Mouse (Mus musculus) forebrain, postnatal 0 days (tissue): ENCODE measurements at regions not wholly inside any gene's neighbourhood (a gene's known extent, or its start where the extent isn't known, plus 50 kb on each side); places are given as distances from the start of the nearest gene placed in this dataset.

ENCODE experiments used
- ATAC-seq: fragments of 200-750 bp; cut with Nextera tagmentation; 2 replicates; pipeline ENCODE4 v1.8.0; 2017; ENCODE audit warnings: mild to moderate bottlenecking, moderate library complexity
- DNase-seq: peaks from one replicate; pipeline ENCODE4 v3.0.0-alpha.2; 2015
- H3K27ac ChIP-seq: fragments of 300-500 bp; sonication (generic); 2 replicates; pipeline ENCODE4 v1.5.1; 2014; ENCODE audit warnings: low read depth, mild to moderate bottlenecking, antibody characterized with exemption, low read length, moderate library complexity, mixed read lengths
- H3K27me3 ChIP-seq: fragments of 300-500 bp; sonication (generic); 2 replicates; pipeline ENCODE4 v1.6.1; 2014; ENCODE audit warnings: mild to moderate bottlenecking, low read length, mixed read lengths; ENCODE audit not compliant: insufficient read depth
- H3K36me3 ChIP-seq: fragments of 300-500 bp; sonication (generic); 2 replicates; pipeline ENCODE4 v1.6.1; 2014; ENCODE audit warnings: mild to moderate bottlenecking, moderate library complexity; ENCODE audit not compliant: insufficient read depth
- H3K4me1 ChIP-seq: fragments of 300-500 bp; sonication (generic); 2 replicates; pipeline ENCODE4 v1.6.1; 2014; ENCODE audit warnings: antibody characterized with exemption; ENCODE audit not compliant: insufficient read depth
- H3K4me2 ChIP-seq: fragments of 300-500 bp; sonication (generic); 2 replicates; pipeline ENCODE4 v1.6.1; 2014; ENCODE audit warnings: low read depth, mild to moderate bottlenecking, moderate library complexity
- H3K4me3 ChIP-seq: fragments of 300-500 bp; sonication (generic); 2 replicates; pipeline ENCODE4 v1.5.1; 2014; ENCODE audit warnings: low read depth, low read length, mixed read lengths
- H3K9ac ChIP-seq: fragments of 300-500 bp; sonication (generic); 2 replicates; pipeline ENCODE4 v1.6.1; 2014; ENCODE audit warnings: mild to moderate bottlenecking
- H3K9me3 ChIP-seq: fragments of 300-500 bp; sonication (generic); 2 replicates; pipeline ENCODE4 v1.6.1; 2016; ENCODE audit warnings: low read length
- CTCF ChIP-seq: sonication (generic); IDR thresholded peaks from 2 replicates; pipeline ENCODE4 v1.5.1; 2016; ENCODE audit warnings: antibody characterized with exemption, control low read depth, low read depth
- WGBS: fragments of 180-500 bp; shearing (Covaris S2); extraction: QIAGEN DNeasy Blood & Tissue Kit; methylation state at CpG from one replicate; pipeline ENCODE4 v1.1.7; 2014; 5-methylcytosine and 5-hydroxymethylcytosine counted together

DNA sequence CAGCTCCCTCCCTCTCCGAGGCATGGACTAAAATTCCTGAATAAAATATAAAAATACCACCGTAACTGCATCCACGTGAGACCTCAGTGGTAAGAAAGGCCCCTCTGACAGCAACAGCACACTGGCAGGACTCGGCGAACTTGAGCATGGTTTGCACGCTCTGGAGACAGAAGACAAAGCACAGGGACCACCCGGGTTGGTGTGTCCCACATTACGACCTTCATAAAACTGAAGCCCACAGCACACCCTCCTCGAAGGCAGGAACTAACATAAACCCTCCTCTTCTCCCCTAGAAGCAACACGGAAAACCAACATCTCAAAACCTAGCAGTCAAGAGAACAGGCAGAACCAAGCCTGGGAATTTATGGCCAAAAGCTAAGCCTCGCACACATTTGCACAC lies 101.7 kb upstream of the Hnrnpa3 start:
- no peaks in the 10 kb centered on the region for H3K9me3 ChIP-seq
- no peak overlapping the region for H3K4me2 ChIP-seq
- H3K27ac ChIP-seq, result no peak overlapping the region
- ATAC-seq, result no peak
- no peak overlapping the region for H3K9ac ChIP-seq
- no peaks in the 10 kb centered on the region for H3K36me3 ChIP-seq
- WGBS, result 76% methylated on average over 11 of the region's 11 CpGs
- H3K4me3 ChIP-seq, result no peak overlapping the region
- no peak for TF ChIP-seq CTCF
- H3K27me3 ChIP-seq, result no peaks in the 10 kb centered on the region
- no peaks in the 10 kb centered on the region for H3K4me1 ChIP-seq
- no peak for DNase-seq

DNA sequence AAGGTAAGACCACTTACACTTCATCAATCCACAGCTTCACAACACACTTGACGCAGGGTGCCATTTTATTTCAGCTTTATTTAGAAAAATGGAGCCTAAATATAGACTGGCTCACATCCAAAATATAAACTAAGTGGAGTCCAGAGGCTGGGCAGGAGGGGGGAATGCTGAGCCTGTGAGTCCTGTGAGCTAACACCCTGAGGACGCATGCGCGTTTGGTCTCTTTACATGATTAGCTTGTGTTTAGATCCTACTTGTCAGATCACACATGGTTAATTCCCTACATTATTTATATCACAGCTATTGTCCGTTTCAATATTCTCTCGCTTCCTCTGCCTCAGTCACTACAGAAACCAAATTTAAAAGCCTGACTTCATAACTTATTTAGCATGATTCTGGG lies 99.1 kb upstream of the Hnrnpa3 start:
- H3K4me1 ChIP-seq, result no peaks in the 10 kb centered on the region
- H3K36me3 ChIP-seq, result no peaks in the 10 kb centered on the region
- ATAC-seq, result no peak
- no peak overlapping the region for H3K27ac ChIP-seq
- H3K9me3 ChIP-seq, result no peaks in the 10 kb centered on the region
- H3K4me3 ChIP-seq, result no peak overlapping the region
- TF ChIP-seq CTCF, result no peak
- no peak overlapping the region for H3K9ac ChIP-seq
- WGBS, result 54% methylated on average over 6 of the region's 6 CpGs
- no peak for DNase-seq
- H3K4me2 ChIP-seq, result no peak overlapping the region
- H3K27me3 ChIP-seq, result no peaks in the 10 kb centered on the region

DNA sequence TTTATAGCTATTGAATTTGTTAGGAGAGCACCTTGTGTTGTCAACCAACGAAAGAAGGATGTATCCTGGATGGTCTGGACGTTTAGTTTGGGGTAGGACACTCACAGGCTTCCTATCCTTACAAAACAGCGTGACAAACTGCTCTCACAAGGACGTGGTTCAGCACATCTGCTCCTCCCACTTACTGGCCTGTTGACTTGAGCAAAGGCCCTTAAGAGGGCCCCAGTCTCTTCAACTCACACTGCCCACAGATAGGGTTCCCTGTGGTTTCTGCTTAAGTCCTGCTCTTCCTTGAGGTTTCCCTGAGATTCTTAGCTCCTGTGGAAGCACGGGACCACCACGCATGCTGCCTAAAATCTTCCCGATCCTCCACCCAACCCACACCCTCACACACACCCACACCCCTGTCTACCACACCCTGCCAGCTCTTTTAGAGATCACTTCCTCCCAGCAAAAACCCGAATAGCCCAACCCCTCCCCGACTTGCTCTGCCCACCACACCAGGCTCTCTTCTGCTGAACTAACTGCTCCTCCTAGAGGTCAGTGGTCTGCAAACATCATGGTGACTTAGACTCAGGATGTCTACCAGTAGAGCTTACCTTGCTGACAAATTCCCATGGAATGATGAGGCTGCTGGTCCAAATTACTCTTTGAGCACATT lies 95.7 kb upstream of the Hnrnpa3 start:
- ATAC-seq (no peak), DNase-seq (no peak)
- no peak overlapping the region for H3K9ac ChIP-seq
- no peaks in the 10 kb centered on the region for H3K4me1 ChIP-seq
- WGBS, result 76% methylated on average over 9 of the region's 9 CpGs
- no peaks in the 10 kb centered on the region for H3K27me3 ChIP-seq
- no peak overlapping the region for H3K4me3 ChIP-seq
- H3K27ac ChIP-seq, result no peak overlapping the region
- H3K36me3 ChIP-seq, result no peaks in the 10 kb centered on the region
- TF ChIP-seq CTCF, result peak; percentile 15; the same call in 1 of the 2 replicates
- no peak overlapping the region for H3K4me2 ChIP-seq
- no peaks in the 10 kb centered on the region for H3K9me3 ChIP-seq

DNA sequence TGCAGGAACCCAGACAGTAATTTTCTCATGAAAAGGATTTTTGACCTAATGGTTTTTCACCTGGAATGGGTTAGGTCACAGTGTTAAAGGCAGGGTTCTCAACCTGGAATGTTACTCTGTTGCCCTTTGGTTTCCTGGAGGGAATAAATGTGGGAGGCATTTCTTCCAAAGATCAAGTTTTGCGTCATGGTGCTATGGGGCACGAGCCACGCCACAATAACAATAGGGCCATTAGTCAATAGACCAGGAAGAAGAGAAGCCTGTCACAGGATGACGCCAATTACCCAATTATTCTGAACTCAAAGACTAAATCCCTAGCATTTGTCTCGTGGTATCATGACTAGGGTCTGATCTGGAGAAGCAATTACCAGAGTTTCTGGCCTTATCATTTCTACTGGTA lies 94.3 kb upstream of the Hnrnpa3 start:
- H3K27me3 ChIP-seq, result no peaks in the 10 kb centered on the region
- no peak overlapping the region for H3K4me3 ChIP-seq
- no peak overlapping the region for H3K27ac ChIP-seq
- ATAC-seq (no peak), DNase-seq (no peak)
- H3K4me2 ChIP-seq, result no peak overlapping the region
- H3K9me3 ChIP-seq, result no peaks in the 10 kb centered on the region
- H3K9ac ChIP-seq, result no peak overlapping the region
- H3K4me1 ChIP-seq, result no peaks in the 10 kb centered on the region
- H3K36me3 ChIP-seq, result no peaks in the 10 kb centered on the region
- 37% methylated on average over 5 of the region's 5 CpGs for WGBS
- no peak for TF ChIP-seq CTCF

DNA sequence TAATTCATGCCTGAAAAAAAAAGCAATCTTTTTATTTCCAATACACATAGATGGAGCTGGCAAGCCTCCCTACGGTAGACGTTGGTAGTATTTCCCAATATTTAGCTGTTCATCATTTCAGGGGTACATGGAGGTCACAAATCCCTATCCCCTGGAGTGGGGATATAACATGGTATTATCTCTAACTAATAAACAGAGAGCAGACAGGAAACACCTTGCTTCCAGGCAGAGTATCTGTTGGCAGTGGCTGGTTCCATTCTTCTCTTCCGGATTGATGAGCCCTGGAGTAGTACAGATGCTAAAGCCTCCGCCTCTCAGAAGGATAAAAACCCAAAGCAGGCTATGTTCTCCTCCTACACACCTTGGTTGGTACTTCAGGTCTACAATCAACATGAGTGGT lies 91.9 kb upstream of the Hnrnpa3 start:
- Histone ChIP-seq H3K9ac (no peak overlapping the region), H3K4me1 (no peaks in the 10 kb centered on the region), H3K4me2 (no peak overlapping the region), H3K36me3 (no peaks in the 10 kb centered on the region), H3K9me3 (no peaks in the 10 kb centered on the region), H3K27me3 (no peaks in the 10 kb centered on the region), H3K4me3 (no peak overlapping the region), H3K27ac (no peak overlapping the region)
- ATAC-seq, result no peak
- TF ChIP-seq CTCF, result no peak
- no peak for DNase-seq
- 92% methylated on average over 4 of the region's 4 CpGs for WGBS

DNA sequence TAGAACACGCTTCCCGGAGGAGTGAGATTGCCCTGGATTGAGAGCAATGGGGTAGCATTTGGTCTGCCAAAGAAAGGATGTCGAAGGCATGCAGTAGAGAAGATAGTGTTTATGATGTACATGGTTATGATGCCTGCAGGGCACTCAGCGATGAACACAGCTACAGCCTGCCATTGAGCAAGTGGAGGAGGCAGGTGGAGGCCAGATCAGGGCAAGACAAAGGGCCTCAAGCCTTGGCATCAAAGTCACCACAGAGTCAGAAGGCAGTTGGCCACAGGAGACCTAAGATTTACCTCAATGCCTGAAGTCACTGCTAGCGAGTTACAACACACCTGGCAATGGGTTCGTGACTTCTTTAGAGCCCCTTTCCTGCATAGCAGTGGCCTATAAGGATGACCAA lies 89.3 kb upstream of the Hnrnpa3 start:
- ATAC-seq (no peak), DNase-seq (no peak)
- no peak overlapping the region for H3K9ac ChIP-seq
- no peak overlapping the region for H3K27ac ChIP-seq
- H3K9me3 ChIP-seq, result no peaks in the 10 kb centered on the region
- H3K4me2 ChIP-seq, result no peak overlapping the region
- no peaks in the 10 kb centered on the region for H3K36me3 ChIP-seq
- WGBS, result 87% methylated on average over 6 of the region's 6 CpGs
- TF ChIP-seq CTCF, result no peak
- no peak overlapping the region for H3K4me3 ChIP-seq
- H3K4me1 ChIP-seq, result no peaks in the 10 kb centered on the region
- H3K27me3 ChIP-seq, result no peaks in the 10 kb centered on the region

DNA sequence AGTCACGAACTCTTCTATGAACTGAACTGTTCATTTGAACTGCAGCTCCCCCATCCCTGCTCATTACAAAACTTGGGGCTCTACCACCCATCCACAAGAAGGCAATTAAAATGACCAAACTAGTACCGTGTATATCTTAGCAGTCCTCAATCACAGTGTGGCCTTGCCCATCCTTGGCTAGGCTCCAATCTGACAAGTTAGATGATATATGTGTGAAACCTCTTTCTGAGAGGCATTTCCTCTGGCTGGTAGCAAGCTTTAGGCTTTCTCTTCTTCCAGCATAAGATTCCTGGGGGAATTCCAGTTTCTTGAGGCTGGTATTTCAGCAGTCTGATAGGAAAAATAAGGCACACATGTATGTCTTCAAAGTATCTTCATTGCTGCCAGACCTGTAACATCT lies 88.8 kb upstream of the Hnrnpa3 start:
- DNase-seq, result no peak
- 88% methylated on average over 2 of the region's 2 CpGs for WGBS
- no peaks in the 10 kb centered on the region for H3K36me3 ChIP-seq
- no peaks in the 10 kb centered on the region for H3K4me1 ChIP-seq
- H3K9ac ChIP-seq, result no peak overlapping the region
- no peak overlapping the region for H3K27ac ChIP-seq
- H3K4me3 ChIP-seq, result no peak overlapping the region
- no peaks in the 10 kb centered on the region for H3K27me3 ChIP-seq
- no peak overlapping the region for H3K4me2 ChIP-seq
- no peaks in the 10 kb centered on the region for H3K9me3 ChIP-seq
- no peak for ATAC-seq
- no peak for TF ChIP-seq CTCF

DNA sequence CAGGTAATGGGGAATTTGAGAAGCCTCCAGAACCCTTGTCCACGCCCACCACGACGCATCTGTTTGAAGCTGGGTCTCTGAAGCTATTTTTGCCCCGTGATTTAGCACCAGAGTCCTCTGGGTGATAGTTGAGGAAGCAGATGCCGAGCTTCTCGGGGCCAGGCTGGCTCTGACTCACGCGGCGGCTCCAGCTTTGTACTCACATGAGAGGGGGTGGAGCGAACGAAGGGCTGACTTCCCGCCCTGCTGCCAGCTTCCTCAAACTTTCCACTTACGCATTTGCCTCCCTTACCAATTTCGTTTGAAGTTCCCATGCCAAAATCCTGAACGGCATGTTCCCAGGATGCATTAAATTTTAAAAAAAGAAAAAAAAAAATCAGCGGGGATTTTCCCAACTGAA lies 74.1 kb upstream of the Hnrnpa3 start:
- no peak for ATAC-seq
- H3K4me3 ChIP-seq, result peak overlapping the region; percentile 23
- peak overlapping the region; percentile 33; the same call in 1 of the 2 replicates for H3K9ac ChIP-seq
- DNase-seq, result peak; percentile 47
- no peaks in the 10 kb centered on the region for H3K9me3 ChIP-seq
- H3K4me2 ChIP-seq, result peak overlapping the region; percentile 52
- TF ChIP-seq CTCF, result no peak
- no peaks in the 10 kb centered on the region for H3K36me3 ChIP-seq
- 2% methylated on average over 16 of the region's 16 CpGs for WGBS
- 0 out of 2 replicates have a peak, but pooled peaks cover 4% of the 10 kb centered on the region for H3K4me1 ChIP-seq
- no peak overlapping the region for H3K27ac ChIP-seq
- no peaks in the 10 kb centered on the region for H3K27me3 ChIP-seq
